Mouse (Mus musculus): ENCODE measurements at regions not wholly inside any gene's neighbourhood (a gene's known extent, or its start where the extent isn't known, plus 50 kb on each side); places are given as distances from the start of the nearest gene placed in this dataset.
"Not testable (repeated sequence)": the region's sequence is repeated elsewhere in the genome, so short reads cannot be mapped to it uniquely, and the experiment has no call there.

GRCm38 (mm10) chr10:62031986-62032385, 53.1 kb upstream of the Col13a1 start:
- WGBS = 87% methylated on average over 6 of the region's 6 CpGs
- not testable (repeated sequence) for H3K27me3 ChIP-seq (ENCODE audit: control insufficient read depth, insufficient read depth, low read length); H3K4me3 ChIP-seq (ENCODE audit: low read depth, low read length); H3K9me3 ChIP-seq (ENCODE audit: control insufficient read depth, low read length); H3K27ac ChIP-seq (ENCODE audit: low read depth, low read length); H3K4me1 ChIP-seq (ENCODE audit: control insufficient read depth, insufficient read depth, low read length); ATAC-seq (ENCODE audit: insufficient read depth, low FRiP score, low TSS enrichment); H3K4me2 ChIP-seq (ENCODE audit: low read depth); H3K9ac ChIP-seq (ENCODE audit: low read length); DNase-seq (ENCODE audit: low spot score); H3K36me3 ChIP-seq (ENCODE audit: control insufficient read depth, insufficient read depth, low read length)

GRCm38 (mm10) chr10:62029271-62029670, 50.4 kb upstream of the Col13a1 start:
- WGBS = 88% methylated on average over 2 of the region's 2 CpGs
- no peak for ATAC-seq (ENCODE audit: insufficient read depth, low FRiP score, low TSS enrichment)

More at GRCm38 (mm10) chr10:62029271-62029670, 50.4 kb upstream of the Col13a1 start:
- no peak overlapping the region for H3K9ac ChIP-seq (ENCODE audit: low read length)
- no peak overlapping the region for H3K4me3 ChIP-seq (ENCODE audit: low read depth, low read length)
- no peaks in the 10 kb centered on the region for H3K36me3 ChIP-seq (ENCODE audit: control insufficient read depth, insufficient read depth, low read length)
- no peak for DNase-seq (ENCODE audit: low spot score)
- H3K27ac ChIP-seq (ENCODE audit: low read depth, low read length) = no peak overlapping the region
- no peaks in the 10 kb centered on the region for H3K4me1 ChIP-seq (ENCODE audit: control insufficient read depth, insufficient read depth, low read length)
- no peaks in the 10 kb centered on the region for H3K9me3 ChIP-seq (ENCODE audit: control insufficient read depth, low read length)
- H3K27me3 ChIP-seq (ENCODE audit: control insufficient read depth, insufficient read depth, low read length) = no peaks in the 10 kb centered on the region
- H3K4me2 ChIP-seq (ENCODE audit: low read depth) = no peak overlapping the region
